10 mouse cellular contexts compared by ENCODE assay signal in the genomic region with DNA sequence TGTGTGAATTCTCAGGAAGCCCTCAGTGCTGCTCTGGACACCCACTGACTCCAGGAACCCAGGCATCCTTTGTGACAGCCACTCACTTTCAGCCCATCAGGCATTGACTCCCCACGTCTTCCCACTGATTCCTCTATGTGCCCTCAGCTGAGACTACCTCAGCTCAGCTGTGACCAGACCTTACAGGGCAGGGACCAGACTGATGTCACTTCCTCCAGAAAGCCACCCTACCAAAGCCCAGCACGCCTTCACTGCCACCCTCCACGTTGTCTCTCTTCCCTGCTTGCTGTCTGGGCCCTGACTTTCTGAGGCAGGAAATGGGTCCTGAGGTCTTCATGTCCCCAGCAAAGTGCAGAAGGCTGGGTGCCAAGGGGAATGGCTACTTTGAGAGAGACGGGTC. TPM values are rescaled to one million over a fixed set of nuclear protein-coding genes. Genes with fewer than 3 reads are reported as not detected.
A peak's percentile ranks its signal among the peaks of the same experiment; 100 is the strongest.
DNase-seq lines count a peak whose midpoint lies in the region; ATAC-seq and TF ChIP-seq lines count a peak whose summit lies in the region.
"Had no signal": no experiment of that assay in that cellular context is flagged by ENCODE, and none has a peak within 500 bp of the region (broad histone marks: within the 10 kb centered on the region; RNA-seq: fewer than 3 reads in every experiment).

No protein-coding gene starts in this region.

- WGBS in lung, postnatal 0 days, result 33% methylated on average over 4 of the region's 4 CpGs
- 65% methylated on average over 4 of the region's 4 CpGs for WGBS in midbrain, embryonic 15.5 days

- H3K9ac ChIP-seq in lung, postnatal 0 days (replicated peaks; ENCODE audit: low read depth), result no peak overlapping the region
- no peak overlapping the region for H3K9ac ChIP-seq in midbrain, embryonic 15.5 days

- no peak overlapping the region for H3K4me3 ChIP-seq in lung, postnatal 0 days (ENCODE audit: low read depth, low read length)
- H3K4me3 ChIP-seq in midbrain, embryonic 15.5 days, result no peak overlapping the region
- H3K4me3 ChIP-seq: erythroblast, embryonic 14.5 days had no signal

- no peak overlapping the region for H3K4me2 ChIP-seq in lung, postnatal 0 days (replicated peaks; ENCODE audit: low read depth, low read length)
- H3K4me2 ChIP-seq in midbrain, embryonic 15.5 days, result no peak overlapping the region

- H3K4me1 ChIP-seq in lung, postnatal 0 days (ENCODE audit: insufficient read depth, low read depth, low read length), result peaks cover 4% of the 10 kb centered on the region; the same call in 1 of the 2 replicates
- no peaks in the 10 kb centered on the region for H3K4me1 ChIP-seq in midbrain, embryonic 15.5 days

- no peaks in the 10 kb centered on the region for H3K9me3 ChIP-seq in lung, postnatal 0 days (ENCODE audit: low read length)
- no peaks in the 10 kb centered on the region for H3K9me3 ChIP-seq in midbrain, embryonic 15.5 days

- TF ChIP-seq CTCF in lung, postnatal 0 days (IDR thresholded peaks at IDR 0.05), result no peak

- no peak for ATAC-seq in lung, postnatal 0 days
- no peak for ATAC-seq in midbrain, embryonic 15.5 days (replicated peaks)

- H3K27me3 ChIP-seq in lung, postnatal 0 days (replicated peaks; ENCODE audit: insufficient read depth, low read length), result no peaks in the 10 kb centered on the region
- no peaks in the 10 kb centered on the region for H3K27me3 ChIP-seq in splenic B cell, adult 2 months (ENCODE audit: control insufficient read depth, insufficient read depth, low read length, poor library complexity, severe bottlenecking)
- no peaks in the 10 kb centered on the region for H3K27me3 ChIP-seq in midbrain, embryonic 15.5 days (replicated peaks)

- DNase-seq in heart, adult 11 months, result peak; percentile 88
- no peak for DNase-seq in heart, adult 9 months (ENCODE audit: low spot score in 2 of 2)
- peak; percentile 33 for DNase-seq in lung, postnatal 0 days (ENCODE audit: low spot score)
- no peak for DNase-seq in lung, postnatal 10 days
- DNase-seq in heart, postnatal 4 days, result peak; percentile 14
- DNase-seq in splenic B cell, adult 2 months (ENCODE audit: low read depth, low spot score), result peak; percentile 35
- no peak for DNase-seq in right cerebral cortex, postnatal 25 days
- DNase-seq: thymus, postnatal 14 days had no signal

- no peaks in the 10 kb centered on the region for H3K36me3 ChIP-seq in lung, postnatal 0 days (ENCODE audit: insufficient read depth, low read length)
- no peaks in the 10 kb centered on the region for H3K36me3 ChIP-seq in splenic B cell, adult 2 months (ENCODE audit: control insufficient read depth, insufficient read depth, low read length, poor library complexity, severe bottlenecking)
- no peaks in the 10 kb centered on the region for H3K36me3 ChIP-seq in midbrain, embryonic 15.5 days (replicated peaks)

- peak overlapping the region; percentile 82 for H3K27ac ChIP-seq in lung, postnatal 0 days (ENCODE audit: low read length)
- H3K27ac ChIP-seq in midbrain, embryonic 15.5 days, result no peak overlapping the region

- no peak for TF ChIP-seq EP300 in lung, postnatal 0 days (IDR thresholded peaks at IDR 0.05)

RNA-seq across cellular contexts. Expression of a gene that starts 6.5 kb away (rescaled TPM):
- 4.1 and 5.8 TPM in 2 replicates for polyA plus RNA-seq in lung, postnatal 0 days (2015; fragmentation: Nextera tagmentation; extraction: Ambion mirVana)
- total RNA-seq in heart, postnatal 4 days (2021), result 10 to 100 TPM; 15.5 to 17.0 TPM
- 0.98 and 1.1 TPM in 2 replicates for polyA plus RNA-seq in midbrain, embryonic 15.5 days (2015; fragmentation: Nextera tagmentation; extraction: Ambion mirVana)
- polyA plus RNA-seq: erythroblast, embryonic 14.5 days had no signal

Comparison
In these comparisons a context has a peak if more than half of its experiments do, and no peak if none do; other contexts are left out.
1. DNase-seq: peak in heart, adult 11 months (single experiment), lung, postnatal 0 days (single experiment), heart, postnatal 4 days (single experiment) and splenic B cell, adult 2 months (single experiment); none in heart, adult 9 months (0 of 2), lung, postnatal 10 days (single experiment) and right cerebral cortex, postnatal 25 days (single experiment).